Mouse (Mus musculus) midbrain, postnatal 0 days (tissue): ENCODE measurements at regions not wholly inside any gene's neighbourhood (a gene's known extent, or its start where the extent isn't known, plus 50 kb on each side); places are given as distances from the start of the nearest gene placed in this dataset.

ENCODE experiments used
- ATAC-seq: fragments of 200-750 bp; cut with Nextera tagmentation; 2 replicates; pipeline ENCODE4 v1.8.0; 2017; ENCODE audit warnings: moderate number of reproducible peaks, mild to moderate bottlenecking, moderate TSS enrichment, moderate library complexity; ENCODE audit not compliant: low FRiP score
- DNase-seq: peaks from one replicate; pipeline ENCODE4 v3.0.0-alpha.2; 2015; ENCODE audit warnings: low spot score
- H3K27ac ChIP-seq: fragments of 300-500 bp; sonication (generic); 2 replicates; pipeline ENCODE4 v1.5.1; 2014; ENCODE audit warnings: low read depth, mild to moderate bottlenecking, low read length, mixed read lengths
- H3K27me3 ChIP-seq: fragments of 300-500 bp; sonication (generic); 2 replicates; pipeline ENCODE4 v1.6.1; 2014; ENCODE audit warnings: low read length, control low read depth, mixed read lengths; ENCODE audit not compliant: insufficient read depth
- H3K36me3 ChIP-seq: fragments of 300-500 bp; sonication (generic); 2 replicates; pipeline ENCODE4 v1.6.1; 2014; ENCODE audit warnings: low read length, control low read depth, mixed read lengths; ENCODE audit not compliant: insufficient read depth
- H3K4me1 ChIP-seq: fragments of 300-500 bp; sonication (generic); 2 replicates; pipeline ENCODE4 v1.6.1; 2014; ENCODE audit warnings: mild to moderate bottlenecking, control low read depth, antibody characterized with exemption, low read length, mixed read lengths; ENCODE audit not compliant: insufficient read depth
- H3K4me2 ChIP-seq: fragments of 300-500 bp; sonication (generic); 2 replicates; pipeline ENCODE4 v1.6.1; 2014; ENCODE audit warnings: low read depth, mild to moderate bottlenecking, low read length, mixed read lengths; ENCODE audit not compliant: poor library complexity, severe bottlenecking
- H3K4me3 ChIP-seq: fragments of 300-500 bp; sonication (generic); 2 replicates; pipeline ENCODE4 v1.5.1; 2014; ENCODE audit warnings: low read depth, mild to moderate bottlenecking, low read length, moderate library complexity
- H3K9ac ChIP-seq: fragments of 300-500 bp; sonication (generic); replicated peaks from 2 replicates; pipeline ENCODE4 v1.6.1; 2014; ENCODE audit warnings: mild to moderate bottlenecking, low read length, moderate library complexity, mixed read lengths; ENCODE audit not compliant: poor library complexity, severe bottlenecking
- H3K9me3 ChIP-seq: fragments of 300-500 bp; sonication (generic); 2 replicates; pipeline ENCODE4 v1.6.1; 2016; ENCODE audit warnings: low read length, control low read depth
- CTCF ChIP-seq: IDR thresholded peaks from 2 replicates; pipeline ENCODE4 v1.5.1; 2016; ENCODE audit warnings: antibody characterized with exemption, mild to moderate bottlenecking
- WGBS: fragments of 180-500 bp; shearing (Covaris S2); extraction: QIAGEN DNeasy Blood & Tissue Kit; methylation state at CpG from one replicate; pipeline ENCODE4 v1.1.7; 2014; 5-methylcytosine and 5-hydroxymethylcytosine counted together

GRCm38 (mm10) chr1:13467886-13468630 is 2054.2 kb downstream of the A830018L16Rik start:
- no peak for TF ChIP-seq CTCF
- no peak for ATAC-seq
- WGBS = 26% methylated on average over 2 of the region's 2 CpGs

DNA sequence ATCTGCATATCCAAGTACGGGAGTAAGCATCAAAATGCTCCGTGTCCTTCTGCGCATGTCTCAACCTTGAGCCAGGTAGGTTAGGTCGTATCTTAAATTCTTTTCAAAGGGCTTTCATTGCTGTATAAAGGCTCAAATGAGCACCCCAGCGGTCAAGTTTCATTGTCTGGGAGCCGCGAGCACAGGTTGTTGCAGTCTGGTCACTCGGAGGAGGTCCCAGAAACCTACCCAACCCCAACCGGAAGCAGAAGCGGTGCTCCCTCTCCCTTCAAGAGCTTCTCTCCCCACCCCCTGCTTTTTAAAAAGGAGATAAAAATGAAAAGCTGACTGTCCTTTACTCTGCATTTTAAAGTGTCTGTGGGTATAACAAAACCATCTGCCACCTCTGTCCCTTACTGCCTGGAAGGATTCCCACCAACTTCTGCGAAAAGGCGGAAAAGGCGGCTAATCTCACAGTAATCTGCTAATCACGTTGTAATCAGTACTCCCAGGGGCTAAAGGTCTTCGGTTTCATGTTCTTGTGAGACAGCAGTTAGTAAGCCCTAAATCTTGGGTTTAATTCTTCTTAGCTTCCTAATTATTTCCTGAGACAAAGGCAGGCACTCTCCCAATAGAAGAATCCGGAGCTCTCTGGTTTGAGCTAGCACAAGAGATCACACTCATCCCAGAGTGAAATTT is 2081.0 kb downstream of the A830018L16Rik start:
- DNase-seq (no peak), ATAC-seq (no peak)
- Histone ChIP-seq H3K36me3 (no peaks in the 10 kb centered on the region), H3K4me3 (peak overlapping the region; percentile 31; the same call in 1 of the 2 replicates), H3K9ac (no peak overlapping the region), H3K9me3 (no peaks in the 10 kb centered on the region), H3K4me1 (no peaks in the 10 kb centered on the region), H3K27ac (no peak overlapping the region), H3K4me2 (peak overlapping the region; percentile 49), H3K27me3 (no peaks in the 10 kb centered on the region)
- TF ChIP-seq CTCF = no peak
- WGBS = 17% methylated on average over 16 of the region's 16 CpGs

More at GRCm38 (mm10) chr1:13467886-13468630, 2054.2 kb downstream of the A830018L16Rik start:
- H3K4me3 ChIP-seq = no peak overlapping the region
- H3K9me3 ChIP-seq = no peaks in the 10 kb centered on the region
- H3K36me3 ChIP-seq = no peaks in the 10 kb centered on the region
- no peak overlapping the region for H3K4me2 ChIP-seq
- H3K9ac ChIP-seq = no peak overlapping the region
- H3K27ac ChIP-seq = no peak overlapping the region
- H3K27me3 ChIP-seq = no peaks in the 10 kb centered on the region
- DNase-seq = no peak
- H3K4me1 ChIP-seq = no peaks in the 10 kb centered on the region

DNA sequence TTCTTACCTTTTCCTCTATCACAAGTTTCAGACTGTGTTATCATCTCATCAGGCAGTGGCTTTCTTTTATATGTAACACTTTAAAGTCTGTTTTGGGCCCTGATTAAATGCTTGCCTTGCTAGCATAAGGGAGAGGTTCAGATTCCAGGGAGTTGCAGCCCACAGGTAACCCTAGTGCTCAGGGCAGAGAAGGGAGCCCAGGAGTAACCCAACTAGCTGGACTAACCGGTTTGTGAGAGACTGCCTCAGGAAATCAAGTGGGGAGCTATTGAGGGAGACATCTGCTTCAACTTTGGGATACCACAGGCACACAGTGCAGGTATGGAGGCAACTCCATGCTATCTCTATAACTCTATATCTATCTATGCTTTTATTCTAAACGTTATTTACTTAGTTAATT is 2082.5 kb downstream of the A830018L16Rik start:
- H3K4me2 ChIP-seq = no peak overlapping the region
- 16% methylated on average over 2 of the region's 2 CpGs for WGBS
- H3K9me3 ChIP-seq = no peaks in the 10 kb centered on the region
- H3K27me3 ChIP-seq = no peaks in the 10 kb centered on the region
- no peaks in the 10 kb centered on the region for H3K4me1 ChIP-seq
- ATAC-seq (no peak), DNase-seq (no peak)
- no peak overlapping the region for H3K4me3 ChIP-seq
- H3K9ac ChIP-seq = no peak overlapping the region
- TF ChIP-seq CTCF = no peak
- no peaks in the 10 kb centered on the region for H3K36me3 ChIP-seq
- H3K27ac ChIP-seq = no peak overlapping the region

- ATAC-seq = no peak
- Histone ChIP-seq H3K27ac (no peak overlapping the region), H3K27me3 (no peaks in the 10 kb centered on the region), H3K4me1 (no peaks in the 10 kb centered on the region), H3K9me3 (no peaks in the 10 kb centered on the region), H3K9ac (no peak overlapping the region), H3K36me3 (no peaks in the 10 kb centered on the region), H3K4me3 (no peak overlapping the region), H3K4me2 (no peak overlapping the region)
- 25% methylated on average over 5 of the region's 5 CpGs for WGBS
- peak; percentile 63 for TF ChIP-seq CTCF
- DNase-seq = peak; percentile 36
Measured at GRCm38 (mm10) chr1:13500456-13500855, 2086.6 kb downstream of the A830018L16Rik start.

- Histone ChIP-seq H3K9me3 (no peaks in the 10 kb centered on the region), H3K4me1 (no peaks in the 10 kb centered on the region), H3K4me3 (no peak overlapping the region), H3K27ac (no peak overlapping the region), H3K4me2 (no peak overlapping the region), H3K27me3 (no peaks in the 10 kb centered on the region), H3K36me3 (no peaks in the 10 kb centered on the region), H3K9ac (no peak overlapping the region)
- no peak for TF ChIP-seq CTCF
- WGBS = 82% methylated on average over 4 of the region's 4 CpGs
- ATAC-seq (no peak), DNase-seq (no peak)
Measured at GRCm38 (mm10) chr1:13501938-13502337, 2088.0 kb downstream of the A830018L16Rik start.

GRCm38 (mm10) chr1:13513761-13514160 is 2099.9 kb downstream of the A830018L16Rik start:
- TF ChIP-seq CTCF = no peak
- no peaks in the 10 kb centered on the region for H3K9me3 ChIP-seq
- no peaks in the 10 kb centered on the region for H3K36me3 ChIP-seq
- H3K9ac ChIP-seq = no peak overlapping the region
- no peak for DNase-seq
- H3K27me3 ChIP-seq = no peaks in the 10 kb centered on the region
- no peak overlapping the region for H3K27ac ChIP-seq
- no peak overlapping the region for H3K4me2 ChIP-seq
- ATAC-seq = no peak
- no peaks in the 10 kb centered on the region for H3K4me1 ChIP-seq
- H3K4me3 ChIP-seq = no peak overlapping the region
- WGBS = 94% methylated on average over 11 of the region's 11 CpGs
